Mouse (Mus musculus): ENCODE data around the gene Atp13a3.
"Not testable (repeated sequence)": the region's sequence is repeated elsewhere in the genome, so short reads cannot be mapped to it uniquely, and the experiment has no call there.

Atp13a3 gene

DNA sequence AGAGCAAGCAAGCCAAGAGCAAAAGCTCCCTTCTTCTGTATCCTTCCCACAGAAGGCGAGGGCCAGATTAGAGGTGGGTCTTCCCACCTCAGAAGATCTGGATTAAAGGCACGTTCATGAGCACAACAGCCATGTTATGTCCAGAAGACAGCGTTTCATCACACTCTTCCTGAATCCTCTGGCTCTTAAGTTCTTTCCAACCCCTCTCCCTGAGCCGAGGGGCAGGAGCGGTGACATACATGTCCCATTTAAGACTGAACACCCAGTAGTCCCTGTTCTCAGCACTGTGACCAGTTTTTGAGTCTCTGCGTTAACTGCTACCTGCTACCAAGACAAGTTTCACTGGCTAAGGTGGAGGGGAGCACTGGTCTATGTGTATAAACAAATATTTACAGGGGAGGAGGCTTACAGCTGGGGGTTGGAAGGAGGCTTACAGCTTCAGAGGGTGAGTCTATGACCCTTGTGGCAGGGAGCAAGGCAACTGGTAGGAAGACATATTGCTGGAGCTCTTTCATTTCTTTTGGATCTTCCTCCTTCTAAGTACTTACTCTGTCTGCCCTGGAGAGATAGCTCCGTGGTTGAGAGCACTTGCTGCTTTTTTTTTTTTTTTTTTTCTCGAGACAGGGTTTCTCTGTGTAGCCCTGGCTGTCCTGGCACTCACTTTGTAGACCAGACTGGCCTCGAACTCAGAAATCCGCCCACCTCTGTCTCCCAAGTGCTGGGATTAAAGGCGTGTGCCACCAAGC lies at the start of gene Atp13a3:
Gene Atp13a3 (minus strand): TSS at position 51 of the 746 bp plus-strand sequence.
- DNase-seq (ENCODE audit: low spot score) = no peak

- DNase-seq (ENCODE audit: low spot score) = no peak
Measured at GRCm38 (mm10) chr16:30453213-30453975, 47.6 kb upstream of the Atp13a3 start.

DNA sequence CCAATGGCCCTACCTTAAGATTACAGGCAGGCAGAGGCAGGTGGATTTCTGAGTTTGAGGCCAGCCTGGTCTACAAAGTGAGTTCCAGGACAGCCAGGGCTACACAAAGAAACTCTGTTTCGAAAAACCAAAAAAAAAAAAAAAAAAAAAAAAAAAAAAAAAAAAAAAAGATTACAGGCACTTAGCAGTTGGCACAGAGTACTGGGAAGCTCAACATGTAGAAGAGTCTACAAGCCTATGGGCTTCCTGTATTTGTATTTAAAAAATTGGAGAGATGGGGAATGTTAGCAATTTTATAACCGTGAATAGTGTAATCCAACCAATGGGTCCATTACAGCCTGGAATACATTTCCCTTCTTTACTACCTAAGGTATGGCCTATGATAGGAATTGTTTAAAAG lies 45.4 kb upstream of the Atp13a3 start:
- not testable (repeated sequence) for DNase-seq (ENCODE audit: low spot score)

- DNase-seq (ENCODE audit: low spot score) = no peak
Measured at GRCm38 (mm10) chr16:30449017-30449416, 43.2 kb upstream of the Atp13a3 start.

DNA sequence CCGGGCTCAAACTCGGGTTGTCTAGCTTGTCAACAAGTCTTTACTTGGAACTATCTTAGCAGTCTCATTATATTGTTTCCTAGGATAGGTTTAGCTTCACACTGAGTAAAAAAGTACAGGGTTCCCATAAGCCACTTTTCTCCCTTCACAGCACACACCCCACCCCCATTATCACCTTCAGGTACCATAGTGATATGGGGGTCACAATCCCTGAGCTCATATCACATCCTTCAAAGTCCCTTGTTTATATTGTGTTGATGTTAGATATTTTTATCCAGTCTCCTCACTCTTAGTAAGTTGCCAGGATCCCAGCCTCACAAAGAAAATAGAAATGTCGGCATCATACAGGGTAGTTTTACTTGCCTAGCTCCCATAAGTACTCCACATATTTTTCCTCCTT lies 42.4 kb upstream of the Atp13a3 start:
- DNase-seq (ENCODE audit: low spot score) = no peak

DNA sequence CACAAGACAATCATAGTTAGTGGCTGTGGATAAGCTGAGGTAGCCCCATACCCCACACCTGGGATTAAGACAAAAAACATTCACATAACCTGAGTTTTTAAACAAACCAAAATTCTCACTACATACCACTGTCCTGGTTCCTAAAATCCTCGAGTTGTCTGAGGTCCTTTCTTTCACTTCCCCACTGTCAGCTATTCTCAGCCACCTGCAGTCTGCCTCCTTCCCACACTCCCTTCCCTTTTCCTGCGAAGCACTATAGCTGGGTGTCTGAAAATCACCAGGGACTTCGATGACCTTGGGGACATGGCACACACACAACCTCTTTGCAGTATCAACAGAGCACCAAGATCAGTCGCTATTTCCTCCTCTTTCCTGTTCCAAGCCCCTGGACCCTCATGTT lies 41.9 kb upstream of the Atp13a3 start:
- DNase-seq (ENCODE audit: low spot score) = no peak

GRCm38 (mm10) chr16:30443411-30443810 lies 37.6 kb upstream of the Atp13a3 start:
- DNase-seq (ENCODE audit: low spot score) = no peak

DNA sequence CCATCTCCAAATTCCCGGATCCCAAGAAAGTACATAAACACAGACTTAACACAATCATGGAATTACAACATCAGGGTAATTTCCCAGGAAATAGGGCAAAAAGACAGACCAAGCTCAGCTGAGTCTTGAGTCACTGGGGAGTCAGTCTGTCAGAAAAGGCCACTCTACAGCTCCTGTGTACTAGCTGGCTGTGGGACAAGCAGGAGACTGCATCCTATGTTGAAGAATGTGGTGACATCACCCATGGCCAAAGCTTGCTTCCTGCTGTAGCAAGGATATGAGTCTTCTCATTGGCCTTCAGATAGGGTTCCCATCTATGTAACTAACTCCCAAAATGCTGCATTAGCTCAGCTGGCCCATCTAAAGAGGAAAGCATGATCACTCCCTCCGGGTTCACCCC lies 36.7 kb upstream of the Atp13a3 start:
- no peak for DNase-seq (ENCODE audit: low spot score)

GRCm38 (mm10) chr16:30441409-30441808 lies 35.6 kb upstream of the Atp13a3 start:
- no peak for DNase-seq (ENCODE audit: low spot score)

- DNase-seq (ENCODE audit: low spot score) = no peak
Measured at GRCm38 (mm10) chr16:30439841-30440240, 34.1 kb upstream of the Atp13a3 start.

- DNase-seq (ENCODE audit: low spot score) = no peak
Measured at GRCm38 (mm10) chr16:30439411-30439810, 33.6 kb upstream of the Atp13a3 start.

DNA sequence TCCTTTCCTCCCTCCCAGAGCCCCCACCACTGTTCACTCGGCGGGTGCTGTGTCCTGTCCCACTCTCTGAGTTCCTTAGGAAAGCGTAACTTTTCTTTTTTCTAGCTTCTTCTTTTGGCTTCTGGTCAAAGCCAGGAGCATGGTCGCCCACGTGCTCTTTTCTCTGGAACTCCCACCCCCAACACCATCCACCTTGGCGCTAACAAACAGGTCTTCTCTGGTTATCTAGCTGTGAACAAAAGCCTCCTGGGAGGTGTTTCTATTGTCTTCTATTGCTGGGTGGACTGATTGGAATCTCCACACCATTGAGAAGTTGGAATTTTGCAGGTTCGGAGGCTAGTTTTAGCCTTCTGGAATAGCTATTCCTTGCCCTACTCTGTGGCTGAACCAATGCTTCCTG lies 30.5 kb upstream of the Atp13a3 start:
- DNase-seq (ENCODE audit: low spot score) = no peak

DNA sequence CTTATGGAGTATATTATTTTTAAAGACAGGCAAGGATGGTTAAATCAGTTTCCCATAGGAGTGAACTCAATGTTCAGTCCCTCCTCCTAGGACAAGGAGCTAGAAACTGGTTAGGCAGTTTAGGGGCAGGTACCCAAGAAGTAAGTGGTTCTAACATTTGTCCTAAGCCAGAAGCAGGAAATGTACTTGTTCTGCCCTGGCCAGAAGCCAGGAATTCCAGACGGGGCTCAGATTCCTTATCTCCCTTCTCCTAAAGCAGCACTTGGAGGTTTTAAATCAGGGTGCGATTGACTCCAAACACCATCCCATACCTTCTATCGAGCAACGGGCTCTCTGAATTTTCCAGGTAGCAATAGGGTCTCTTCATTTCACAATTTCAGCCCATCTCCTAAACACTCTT lies 29.6 kb upstream of the Atp13a3 start:
- no peak for DNase-seq (ENCODE audit: low spot score)

- DNase-seq (ENCODE audit: low spot score) = no peak
Measured at GRCm38 (mm10) chr16:30433148-30433547, 27.4 kb upstream of the Atp13a3 start.

DNA sequence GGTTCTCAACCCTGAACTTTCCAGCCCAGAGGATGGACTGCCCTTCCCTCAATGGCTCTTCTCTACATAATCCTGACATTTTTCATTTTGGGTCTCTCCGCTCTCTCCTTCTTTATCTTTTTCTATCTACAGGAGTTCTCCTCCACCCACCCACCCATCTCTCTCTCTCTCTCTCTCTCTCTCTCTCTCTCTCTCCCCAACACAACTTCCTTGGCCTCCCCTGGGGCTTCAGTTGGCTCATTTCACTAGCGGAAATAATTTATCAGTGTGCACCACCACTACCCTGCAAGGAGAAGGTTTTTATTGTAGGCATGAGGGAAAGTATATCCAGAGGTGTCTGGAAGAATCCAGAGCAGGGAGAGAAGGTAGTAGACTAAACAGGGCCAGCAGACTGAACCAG lies 26.3 kb upstream of the Atp13a3 start:
- no peak for DNase-seq (ENCODE audit: low spot score)

DNA sequence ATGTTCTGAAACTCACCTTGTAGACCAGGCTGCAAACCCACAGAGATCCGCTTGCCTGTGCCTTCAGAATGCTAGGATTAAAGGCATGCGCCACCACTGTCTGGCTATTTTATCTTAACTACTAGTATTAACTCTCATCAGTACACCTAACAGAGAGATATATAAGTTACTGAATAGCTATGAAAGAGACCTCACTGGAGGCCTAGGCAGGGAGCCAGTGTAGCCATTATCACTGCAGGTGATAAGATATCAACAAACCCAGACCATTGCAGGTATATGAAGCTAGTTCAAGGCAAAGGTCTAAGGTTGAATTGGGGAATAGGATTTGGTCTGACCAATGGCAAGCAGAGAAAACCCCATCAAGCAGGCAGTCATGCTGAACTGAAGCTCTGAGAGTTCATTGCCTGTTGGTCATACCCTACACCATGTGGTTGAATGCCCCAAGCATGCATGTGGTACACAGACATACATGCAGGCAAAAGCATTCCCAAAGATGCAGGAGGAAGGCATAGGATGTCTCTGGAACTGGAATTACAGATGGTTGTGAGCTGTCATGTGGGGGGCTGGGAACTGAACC lies 24.8 kb upstream of the Atp13a3 start:
- DNase-seq (ENCODE audit: low spot score) = no peak

GRCm38 (mm10) chr16:30428753-30429260 lies 23.0 kb upstream of the Atp13a3 start:
- DNase-seq (ENCODE audit: low spot score) = no peak

GRCm38 (mm10) chr16:30427466-30427865 lies 21.7 kb upstream of the Atp13a3 start:
- DNase-seq (ENCODE audit: low spot score) = no peak

DNA sequence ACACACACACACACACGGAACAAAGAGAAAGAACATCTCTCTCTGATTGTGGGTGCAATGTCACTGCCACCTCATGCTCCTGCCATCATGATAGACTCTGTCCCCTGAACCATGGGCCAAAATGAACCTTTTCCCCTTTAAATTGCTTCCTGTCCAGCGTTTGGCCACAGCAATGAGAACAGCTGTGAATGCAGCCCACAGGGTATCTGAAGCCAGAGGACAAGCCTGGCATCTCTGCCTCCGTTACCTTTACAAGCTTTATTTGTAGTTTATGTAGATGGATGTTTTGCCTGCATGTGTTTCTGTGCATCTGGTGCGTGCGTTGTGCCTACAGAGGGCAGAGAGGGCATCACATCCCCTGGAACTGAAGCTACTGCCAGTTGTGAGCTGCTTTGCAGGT lies 21.2 kb upstream of the Atp13a3 start:
- no peak for DNase-seq (ENCODE audit: low spot score)

DNA sequence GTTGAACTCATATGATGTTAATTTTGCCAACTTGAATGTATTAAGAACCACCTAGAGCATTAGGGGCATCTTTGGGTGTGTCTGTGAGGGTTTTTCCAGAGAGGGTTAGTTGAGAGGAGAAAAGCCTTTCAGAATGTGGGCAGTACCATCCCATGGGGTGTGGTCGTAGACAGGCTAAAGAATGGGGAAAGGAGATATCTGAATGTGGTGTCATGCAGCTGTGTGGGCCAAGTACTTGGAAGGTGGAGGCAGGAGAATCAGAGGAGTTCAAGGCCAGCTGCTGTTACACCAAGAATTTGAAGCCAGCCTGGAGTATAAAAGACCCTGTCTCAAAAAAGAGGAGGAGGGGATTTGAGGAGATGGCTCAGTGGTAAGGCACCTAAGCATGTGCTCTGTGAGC lies 20.2 kb upstream of the Atp13a3 start:
- no peak for DNase-seq (ENCODE audit: low spot score)

DNA sequence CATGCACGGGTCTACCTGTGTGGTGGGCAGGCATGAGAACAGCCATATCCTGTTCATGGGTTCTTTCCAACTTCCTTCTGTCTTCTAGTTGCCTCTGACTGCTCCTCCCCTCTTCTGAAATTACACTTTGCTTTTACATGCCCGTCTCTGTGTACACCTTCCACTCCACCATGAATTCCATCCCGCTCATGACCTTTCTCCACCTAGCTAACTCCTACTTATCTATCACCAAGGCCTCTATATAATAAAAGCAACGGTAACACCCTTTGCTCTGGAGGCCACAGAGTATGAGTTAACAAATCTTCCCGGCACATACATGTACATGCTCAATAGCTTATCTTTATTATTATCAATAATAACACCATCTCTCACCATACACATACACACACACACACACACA lies 18.3 kb upstream of the Atp13a3 start:
- DNase-seq (ENCODE audit: low spot score) = no peak

DNA sequence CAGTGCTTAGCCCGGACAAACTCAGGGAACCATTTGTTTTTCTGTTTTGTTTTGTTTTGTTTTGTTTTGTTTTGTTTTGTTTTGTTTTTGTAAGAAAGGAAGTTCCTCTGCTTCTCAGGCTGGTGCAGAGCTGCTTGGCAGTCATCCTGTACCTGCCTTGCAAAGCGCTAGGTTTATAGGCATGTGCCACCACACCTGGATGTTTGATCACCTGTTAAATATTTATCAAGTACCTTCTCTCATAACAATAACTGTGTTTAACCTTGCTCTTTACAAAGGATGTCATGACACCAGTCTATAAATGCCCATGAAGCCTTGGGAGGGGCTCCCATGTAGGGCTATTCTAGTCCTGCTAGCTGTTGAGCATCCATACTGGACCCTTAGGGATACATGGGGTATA lies 10.9 kb upstream of the Atp13a3 start:
- DNase-seq (ENCODE audit: low spot score) = no peak

DNA sequence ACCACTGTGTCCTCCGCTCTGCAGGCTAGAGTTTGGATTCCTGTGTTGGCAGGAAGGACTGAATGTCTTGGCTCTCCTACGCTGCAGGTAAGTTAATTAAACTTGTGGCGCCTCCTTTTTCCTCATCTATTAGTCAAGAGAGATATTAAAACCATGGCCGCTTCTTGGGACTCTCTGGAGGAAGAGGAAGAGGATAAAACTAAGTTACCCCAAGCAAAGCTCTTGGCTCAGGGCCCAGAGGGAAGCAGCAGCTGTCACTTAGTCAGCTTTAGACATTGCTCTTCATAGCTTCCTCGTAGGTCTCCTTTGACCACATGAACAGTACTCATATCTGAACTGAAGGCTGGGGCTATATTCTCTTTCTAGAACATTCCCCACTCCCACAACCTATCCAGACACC lies 10.5 kb upstream of the Atp13a3 start:
- DNase-seq (ENCODE audit: low spot score) = no peak
